Mouse (Mus musculus) mesoderm, embryonic 11.5 days (tissue): ENCODE results near the gene Cdc42ep1.
"Not testable (repeated sequence)": the region's sequence is repeated elsewhere in the genome, so short reads cannot be mapped to it uniquely, and the experiment has no call there.

Experiments used
- DNase-seq: peaks from one replicate; pipeline ENCODE4 v3.0.0-alpha.2; 2012; ENCODE audit warnings: low read depth, low spot score

Cdc42ep1 gene

DNA sequence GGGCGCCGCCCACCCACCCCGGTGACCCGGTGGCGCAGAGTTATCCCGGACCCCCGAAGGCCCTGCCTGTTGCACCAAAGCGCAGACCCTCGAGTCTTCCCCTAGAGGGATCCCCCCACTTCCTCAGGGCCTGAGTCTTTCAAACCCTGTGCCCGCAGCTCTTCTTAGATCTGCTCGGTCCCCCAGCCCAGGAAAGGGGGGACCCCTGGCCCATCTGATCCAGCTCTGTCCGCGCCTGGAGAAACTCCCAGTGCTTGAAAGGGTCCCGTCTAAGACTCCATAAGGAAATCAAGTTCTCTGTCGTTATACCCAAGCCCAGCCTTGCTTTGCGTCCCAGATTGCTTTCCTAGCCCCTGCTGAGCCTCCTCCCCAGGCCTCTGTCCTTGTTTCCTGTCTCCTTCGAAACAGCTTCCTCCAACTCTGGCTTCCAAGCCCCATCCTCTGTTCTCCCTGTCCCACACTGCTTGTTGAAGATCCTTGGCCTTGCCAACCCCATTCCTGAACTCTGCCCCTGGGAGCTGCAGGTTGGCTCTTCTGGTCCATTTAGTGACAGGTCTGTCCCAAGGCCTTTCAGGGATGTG, 35.5 kb downstream of the Cdc42ep1 start:
- DNase-seq: no peak

DNA sequence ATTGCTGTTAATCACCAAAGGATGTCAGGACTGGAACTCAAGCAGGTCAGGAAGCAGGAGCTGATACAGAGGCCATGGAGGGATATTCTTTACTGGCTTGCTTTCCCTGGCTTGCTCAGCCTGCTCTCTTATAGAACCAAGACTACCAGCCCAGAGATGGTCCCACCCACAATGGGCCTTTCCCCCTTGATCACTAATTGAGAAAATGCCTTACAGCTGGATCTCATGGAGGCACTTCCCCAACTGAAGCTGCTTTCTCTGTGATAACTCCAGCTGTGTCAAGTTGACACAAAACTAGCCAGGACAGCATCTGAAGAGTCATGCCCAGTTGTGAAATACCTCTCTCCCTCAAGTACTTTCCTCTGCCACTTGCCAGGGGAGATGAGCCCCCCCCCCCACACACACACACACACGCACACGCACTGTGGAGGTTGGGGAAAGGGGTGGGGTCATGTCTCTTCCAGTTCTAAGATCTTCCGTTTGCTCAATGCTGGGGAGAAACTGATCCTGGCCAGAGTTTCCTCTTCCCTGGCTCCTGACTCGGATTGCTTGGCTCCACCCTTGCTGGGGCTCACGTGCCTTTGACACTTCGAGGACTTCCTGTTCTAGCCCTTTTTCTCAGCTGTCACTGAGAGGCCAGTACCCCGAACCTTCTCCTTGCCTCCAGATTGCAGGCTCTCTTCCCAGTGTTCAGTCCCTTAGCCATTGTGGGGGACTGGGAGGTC, 36.5 kb downstream of the Cdc42ep1 start:
- DNase-seq: not testable (repeated sequence)

DNA sequence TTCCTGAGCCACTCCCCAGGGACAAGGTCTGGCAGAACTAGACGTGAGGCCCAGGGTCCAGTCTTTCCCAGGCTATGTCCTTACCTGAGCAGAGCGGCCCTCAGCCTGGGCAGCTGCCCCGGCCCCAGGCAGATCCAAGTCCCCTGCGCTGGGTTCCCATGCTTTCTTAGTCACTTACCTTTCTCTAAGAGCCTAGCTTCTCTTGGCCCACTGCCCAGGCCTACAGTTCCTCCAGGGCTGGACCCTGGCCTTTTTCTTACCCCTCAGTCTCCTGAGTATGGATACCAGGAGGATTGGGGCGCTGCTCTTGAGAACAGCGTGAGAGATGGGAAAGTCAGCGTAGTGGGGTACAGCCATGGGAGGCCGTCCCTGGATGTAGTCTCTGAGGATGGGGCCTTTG, 38.0 kb downstream of the Cdc42ep1 start:
- no peak for DNase-seq

DNA sequence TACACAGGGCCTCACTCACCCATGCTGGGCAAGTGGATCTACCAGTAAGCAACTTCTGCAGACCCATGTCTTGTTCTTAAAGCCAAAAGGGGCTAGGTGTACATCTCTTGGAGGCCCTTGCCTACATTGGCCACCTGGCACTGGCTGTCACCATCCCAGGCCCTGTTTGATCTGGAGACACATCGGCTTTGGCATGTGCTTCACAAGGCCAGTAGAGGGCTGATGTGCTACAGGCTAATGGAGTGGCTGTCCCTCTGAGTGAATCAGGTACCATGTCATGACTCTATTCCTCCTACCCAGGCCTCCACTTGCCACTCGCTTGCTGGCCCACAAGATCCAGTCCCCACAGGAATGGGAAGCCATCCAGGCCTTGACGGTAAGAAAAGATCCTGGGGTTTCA, 39.4 kb downstream of the Cdc42ep1 start:
- DNase-seq: no peak

DNA sequence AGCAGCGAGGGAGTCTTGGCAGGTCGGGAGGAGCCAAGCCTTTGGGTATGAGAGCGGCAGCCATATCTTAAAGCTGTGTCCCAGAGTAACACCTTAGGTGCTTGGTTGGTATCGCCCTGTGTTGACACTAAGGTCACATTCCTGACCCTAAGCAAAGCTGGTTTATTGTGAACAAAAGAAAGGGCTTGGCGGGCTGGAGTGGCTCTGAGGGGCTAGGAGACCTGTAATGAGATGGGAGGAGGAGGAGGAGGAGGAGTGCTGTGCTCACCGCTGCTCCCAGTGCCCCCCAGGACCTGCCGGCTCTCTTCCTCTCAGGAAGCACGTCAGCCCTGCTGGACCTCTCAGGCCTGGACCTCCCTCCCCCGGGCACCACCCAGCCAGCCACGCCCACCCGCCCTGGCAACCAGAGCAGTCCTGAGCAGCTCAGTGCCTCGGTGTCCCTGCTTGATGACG, 47.0 kb downstream of the Cdc42ep1 start:
- no peak for DNase-seq

DNA sequence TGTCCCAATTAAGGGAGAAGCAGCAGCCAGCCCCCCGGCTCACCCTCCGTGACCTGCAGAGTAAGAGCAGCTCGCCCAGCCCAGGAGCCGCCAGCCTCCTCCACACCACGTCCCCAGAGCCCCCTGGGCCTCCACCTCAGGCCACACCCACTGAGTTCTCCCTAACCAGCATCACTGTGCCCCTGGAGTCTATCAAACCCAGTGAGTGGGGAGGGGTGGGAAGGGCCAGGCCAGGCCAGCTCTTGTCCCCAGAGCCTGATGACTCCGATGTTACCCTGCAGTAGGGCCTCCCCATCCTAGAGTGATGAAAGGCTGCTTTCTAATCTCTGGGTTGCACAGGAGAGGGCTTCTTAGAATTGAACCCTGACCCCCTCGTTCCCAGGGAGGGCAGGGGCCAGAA, 50.0 kb downstream of the Cdc42ep1 start:
- no peak for DNase-seq

DNA sequence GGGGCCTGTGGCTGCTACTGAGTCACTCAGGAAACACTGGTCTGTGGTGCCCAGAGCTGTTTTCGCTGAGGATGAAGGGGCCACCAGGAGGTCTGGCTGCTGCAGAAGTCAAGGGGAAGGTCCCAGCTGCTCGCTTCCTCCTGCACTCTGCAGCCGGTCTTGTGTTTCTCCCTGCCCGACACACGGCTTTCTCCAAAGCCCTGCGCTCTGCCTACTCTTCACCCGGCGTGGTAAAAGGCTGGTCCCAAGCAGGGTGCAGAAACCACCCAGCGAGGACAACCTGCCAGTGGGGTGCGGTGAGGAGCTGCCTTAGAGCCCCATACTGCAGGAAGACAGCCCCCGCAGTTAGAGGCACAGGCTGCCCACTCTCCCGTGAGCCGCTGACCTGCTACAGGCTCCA, 52.3 kb downstream of the Cdc42ep1 start:
- no peak for DNase-seq

DNA sequence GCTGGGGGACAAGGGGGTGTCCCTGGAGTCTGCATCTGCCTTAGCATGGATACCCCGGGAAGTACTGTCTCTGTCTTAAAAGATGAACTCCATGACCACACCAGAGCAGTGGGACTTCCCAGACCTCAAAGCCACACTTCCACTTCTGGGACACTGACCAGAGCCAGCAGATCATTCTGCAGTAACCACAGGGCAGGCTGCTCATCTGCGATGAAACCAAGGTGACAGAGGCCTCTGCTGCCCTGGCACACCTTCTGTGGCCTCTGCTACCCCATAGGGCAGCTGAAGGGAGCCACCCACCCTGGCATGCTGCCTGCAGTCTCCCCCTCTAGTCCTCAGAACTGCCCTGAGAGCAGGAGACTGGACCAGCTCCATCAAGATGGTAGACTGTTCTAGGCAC, 53.3 kb downstream of the Cdc42ep1 start:
- no peak for DNase-seq

DNA sequence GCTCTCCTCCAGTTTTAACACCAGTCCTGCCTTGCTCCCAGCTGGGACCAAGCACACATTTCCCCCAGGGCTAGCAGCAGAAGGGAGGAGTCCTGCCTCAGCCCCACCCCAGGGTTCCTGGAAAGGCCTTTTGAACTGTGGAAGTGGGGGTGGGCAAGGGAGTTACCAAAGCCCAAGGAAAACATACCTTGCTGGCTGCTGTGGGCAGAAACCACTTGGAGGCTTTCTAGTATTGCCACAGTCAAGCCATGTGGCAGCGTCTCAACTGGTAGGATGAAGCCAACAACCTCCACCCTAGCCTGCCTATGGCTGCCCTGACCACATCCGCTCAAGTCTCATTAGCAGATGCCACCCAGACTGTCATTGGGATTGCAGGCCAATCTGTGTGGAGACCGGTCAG, 53.7 kb downstream of the Cdc42ep1 start:
- no peak for DNase-seq

DNA sequence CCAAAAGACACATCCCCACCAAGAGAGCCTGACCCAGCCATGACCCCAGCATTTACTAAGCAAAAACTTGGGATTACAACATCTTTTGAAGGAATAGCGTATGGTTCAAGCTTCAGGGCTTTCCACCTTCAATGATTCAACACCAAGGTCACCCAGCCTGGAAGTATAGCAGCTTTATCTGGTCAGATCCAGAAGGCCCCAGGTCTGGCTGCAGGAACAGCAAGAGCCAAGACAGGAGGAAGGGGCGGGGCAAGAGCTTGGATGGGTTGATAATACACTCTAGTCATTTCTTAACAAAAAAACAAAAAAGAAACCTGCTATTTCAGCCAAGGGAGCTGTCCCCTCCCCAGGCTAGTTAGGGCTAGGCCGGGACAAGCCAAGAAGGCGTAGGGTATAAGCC, 55.1 kb downstream of the Cdc42ep1 start:
- DNase-seq: no peak

DNA sequence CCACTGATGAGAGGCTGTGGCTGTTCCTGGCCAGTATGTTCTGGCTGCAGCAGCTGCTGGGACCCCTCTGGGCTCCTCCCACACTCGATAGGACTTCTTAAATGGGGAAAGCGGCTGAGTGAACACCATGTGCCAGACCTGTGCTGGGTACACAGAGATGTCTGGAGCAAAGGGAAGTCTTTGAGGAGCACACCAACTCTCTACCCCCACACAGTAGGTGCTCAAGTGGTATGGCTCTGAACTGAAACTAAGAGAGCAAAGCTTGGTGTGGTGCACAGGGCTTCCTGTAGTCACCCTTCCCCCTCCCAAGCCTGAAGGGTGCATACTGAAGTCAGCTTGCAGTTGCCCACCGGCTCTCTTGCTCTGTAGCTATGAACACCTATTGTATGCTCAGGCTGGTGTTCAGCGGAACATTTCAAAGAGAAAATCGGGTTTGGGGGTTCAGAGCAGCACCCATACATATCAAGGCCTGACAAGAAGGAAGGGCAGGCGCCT, 56.1 kb downstream of the Cdc42ep1 start:
- no peak for DNase-seq

DNA sequence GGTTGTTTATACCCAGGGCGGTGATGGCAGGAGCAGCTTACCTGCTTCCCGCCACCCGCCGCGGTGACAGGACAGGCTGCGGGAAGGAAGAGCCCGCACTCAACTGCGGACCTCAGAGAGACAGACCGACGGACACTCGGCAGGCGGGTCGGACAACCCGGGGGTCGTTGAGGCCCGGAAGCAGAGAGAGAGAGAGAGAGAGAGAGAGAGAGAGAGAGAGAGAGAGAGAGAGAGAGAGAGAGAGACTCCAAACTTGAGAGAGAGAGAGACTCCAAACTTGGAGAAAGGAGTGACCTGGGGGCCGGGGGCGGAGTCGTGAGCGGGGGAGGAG, 57.0 kb downstream of the Cdc42ep1 start, which contains the start of gene Gm49510:
Gm49510 (plus strand) TSS at position 259 of the 331 bp plus-strand sequence.
- DNase-seq: no peak

DNA sequence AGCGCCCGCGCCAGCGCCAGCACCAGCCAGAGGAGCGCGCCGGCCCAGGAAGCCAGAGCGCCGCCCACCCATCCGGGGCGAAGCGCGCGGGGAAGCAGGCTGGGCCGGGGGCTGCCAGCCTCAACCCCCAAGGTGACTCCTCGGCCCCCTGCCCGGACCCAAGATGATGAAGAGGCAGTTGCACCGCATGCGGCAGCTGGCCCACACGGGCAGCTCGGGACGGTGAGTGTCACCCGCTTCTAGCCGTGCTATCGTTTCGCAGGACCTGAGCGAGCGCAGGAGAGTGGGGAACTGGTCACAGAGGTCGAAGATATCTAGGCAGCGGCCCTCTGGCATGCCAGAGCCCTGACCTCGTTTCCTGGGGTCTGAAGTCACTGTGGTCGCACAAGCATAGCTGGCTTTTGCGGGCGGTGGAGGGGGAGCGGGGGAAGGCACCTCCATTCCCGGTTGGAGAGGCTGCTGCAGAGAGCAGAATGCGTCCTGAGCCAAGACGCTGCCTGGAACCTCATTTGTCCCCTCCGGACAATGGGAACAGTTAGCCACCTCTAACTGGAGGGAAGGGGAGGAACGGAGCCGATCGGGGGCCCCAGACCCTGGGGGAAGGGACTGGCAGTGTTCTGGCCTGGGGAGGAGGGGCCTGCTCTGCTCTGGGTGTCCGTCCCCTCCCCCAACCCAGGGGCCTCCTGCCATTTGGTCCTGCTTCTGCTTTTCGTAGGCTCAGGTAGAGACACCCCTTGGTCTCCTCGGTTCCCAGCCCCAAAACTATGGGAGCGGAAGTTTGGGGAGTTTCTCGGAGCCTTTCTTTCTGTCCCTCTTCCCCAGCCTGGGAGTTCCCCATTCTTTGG, 57.5 kb downstream of the Cdc42ep1 start, which contains the start of gene Sh3bp1:
Sh3bp1 (plus strand) TSS at position 29 of the 845 bp plus-strand sequence.
- peak; percentile 66 for DNase-seq
